Mouse (Mus musculus) G1E-ER4 (cell line): ENCODE measurements around the gene Vsir. TPM values are rescaled to one million over a fixed set of nuclear protein-coding genes. Genes with fewer than 3 reads are reported as not detected.

Experiments
- GATA1 ChIP-seq: IDR thresholded peaks from one replicate; pipeline ENCODE4 v1.8.0; 2012; ENCODE audit warnings: low read length, inconsistent platforms
- polyA plus RNA-seq: library from polyadenylated mRNA; stranded (reverse); fragments of >175 nt; gene quantifications from 2 replicates; pipeline ENCODE4 v1.2.3, GENCODE M21; 2012

Gene Vsir
- polyA plus RNA-seq, 1 experiment, result not detected

DNA sequence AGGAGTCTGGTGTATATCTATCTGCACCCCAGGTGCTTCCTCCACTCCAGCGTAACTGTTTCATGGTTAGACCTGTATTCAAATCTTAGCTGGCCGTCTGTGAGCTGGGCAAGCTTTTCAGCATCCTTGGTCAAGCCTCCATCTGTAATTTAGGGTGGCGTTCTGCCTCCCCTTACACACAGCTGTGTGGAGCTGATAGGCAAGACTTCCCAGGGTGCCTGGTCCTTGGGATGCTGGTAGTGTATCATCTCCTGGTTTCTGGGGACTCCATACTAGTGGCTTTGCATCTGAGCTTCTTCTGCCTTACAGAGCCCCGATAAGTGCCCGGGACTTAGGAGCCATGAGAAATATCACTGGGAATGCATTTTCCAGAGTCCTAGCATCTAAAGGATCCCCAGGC, 3.0 kb downstream of the Vsir start:
- no peak for TF ChIP-seq GATA1

DNA sequence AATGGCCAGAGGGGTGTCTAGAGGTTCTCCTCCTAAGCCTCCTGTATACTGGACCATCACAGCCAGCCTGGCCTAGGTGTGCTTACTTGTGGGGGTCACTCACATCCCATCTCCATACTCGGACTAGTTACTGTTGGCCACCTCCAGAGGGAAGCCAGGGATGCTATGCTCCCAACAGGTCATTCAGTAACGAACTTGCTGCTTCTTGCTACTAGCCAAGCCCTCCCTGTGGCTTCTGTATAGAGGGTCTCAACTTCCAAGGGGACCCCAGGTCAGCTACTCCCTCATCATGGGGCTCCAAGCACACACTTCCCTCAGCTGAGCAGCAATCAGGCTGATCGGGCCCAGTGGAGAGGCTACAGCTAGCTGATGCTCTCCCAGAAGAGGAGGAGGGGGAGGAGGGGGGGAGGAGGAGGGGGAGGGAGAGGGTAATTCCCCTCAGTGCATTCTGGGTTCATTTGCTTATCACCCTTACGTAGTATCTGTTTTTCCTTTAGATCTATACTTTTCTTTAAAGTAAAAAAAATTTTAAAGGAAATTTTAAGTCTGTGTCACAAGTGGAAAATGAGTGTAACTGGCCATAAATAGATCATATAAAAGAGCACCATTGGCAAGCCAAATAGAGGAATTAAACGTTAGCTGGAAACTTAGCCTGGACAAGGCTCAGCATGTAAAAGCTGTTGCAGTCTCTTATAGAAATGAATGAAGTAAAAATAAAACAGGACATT, 3.6 kb downstream of the Vsir start:
- no peak for TF ChIP-seq GATA1

DNA sequence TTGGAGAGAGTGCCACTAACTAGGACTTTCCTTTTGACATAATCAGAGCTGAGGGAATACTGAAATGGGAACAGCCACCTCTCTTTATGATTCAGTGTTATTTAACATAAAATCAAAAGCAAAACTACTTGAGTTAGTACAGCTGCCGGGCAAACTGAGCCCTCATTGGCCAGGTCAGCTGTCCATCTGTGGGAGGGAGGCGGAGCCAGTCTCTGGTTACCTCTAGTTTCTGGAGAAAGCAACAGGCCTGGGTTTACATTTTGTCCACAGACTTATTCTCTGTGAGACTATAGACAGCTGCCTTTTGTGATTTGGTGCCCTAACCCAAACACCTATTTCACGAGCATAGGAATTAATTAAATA, 4.1 kb downstream of the Vsir start:
- no peak for TF ChIP-seq GATA1

DNA sequence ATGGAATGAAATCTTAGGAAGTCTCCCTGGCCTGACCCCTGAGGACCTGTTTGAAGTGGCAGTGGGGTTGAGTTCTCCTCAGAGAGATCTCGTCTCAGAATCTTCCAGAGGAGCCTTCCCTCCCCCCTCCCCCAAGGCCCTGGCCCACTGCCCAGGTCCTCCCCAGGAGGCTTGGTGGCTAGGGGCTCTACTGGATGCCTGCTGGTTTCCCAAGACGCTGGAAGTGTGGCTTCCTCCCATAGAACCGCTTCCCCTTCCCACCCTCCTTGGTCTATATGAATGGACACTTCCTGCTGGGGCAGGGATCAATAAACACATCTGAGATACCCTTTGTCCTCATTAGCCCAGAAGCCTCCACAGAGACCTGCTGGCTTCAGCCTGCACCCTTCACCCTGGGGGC, 4.6 kb downstream of the Vsir start:
- no peak for TF ChIP-seq GATA1

DNA sequence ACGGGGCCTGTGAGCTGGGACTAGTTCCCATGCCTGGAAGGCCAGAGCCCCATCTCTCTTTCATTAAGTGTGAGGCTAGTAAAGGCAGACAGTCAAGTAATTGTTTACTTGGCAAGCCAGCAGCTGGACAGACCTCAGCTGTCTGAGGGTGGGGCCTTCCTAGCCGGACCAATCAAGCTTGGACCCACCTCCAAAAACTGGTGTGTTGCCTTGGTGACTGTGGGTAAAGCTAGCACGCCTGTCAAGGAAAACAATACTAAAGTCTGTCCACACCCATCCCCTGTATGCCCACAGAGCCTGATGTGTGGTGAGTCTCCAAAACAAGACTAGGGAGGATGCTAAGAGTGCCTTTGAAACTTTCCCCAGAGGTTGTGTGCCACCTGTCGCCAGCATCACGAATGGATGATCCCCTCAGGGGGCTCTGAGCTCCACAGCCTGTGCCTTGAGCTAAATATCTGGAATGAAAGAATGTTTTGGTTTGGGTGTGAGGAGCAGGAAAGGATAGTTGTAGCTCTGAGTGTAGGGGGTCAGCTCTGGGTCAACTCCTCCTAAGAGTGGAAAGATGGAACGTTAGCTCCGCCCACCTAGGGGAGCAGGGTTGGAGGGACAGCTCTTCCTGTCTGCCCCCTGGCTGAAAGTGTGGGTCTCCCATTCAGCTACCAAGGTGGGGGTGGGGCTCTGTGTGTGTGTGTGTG, 5.3 kb downstream of the Vsir start:
- TF ChIP-seq GATA1, result no peak

DNA sequence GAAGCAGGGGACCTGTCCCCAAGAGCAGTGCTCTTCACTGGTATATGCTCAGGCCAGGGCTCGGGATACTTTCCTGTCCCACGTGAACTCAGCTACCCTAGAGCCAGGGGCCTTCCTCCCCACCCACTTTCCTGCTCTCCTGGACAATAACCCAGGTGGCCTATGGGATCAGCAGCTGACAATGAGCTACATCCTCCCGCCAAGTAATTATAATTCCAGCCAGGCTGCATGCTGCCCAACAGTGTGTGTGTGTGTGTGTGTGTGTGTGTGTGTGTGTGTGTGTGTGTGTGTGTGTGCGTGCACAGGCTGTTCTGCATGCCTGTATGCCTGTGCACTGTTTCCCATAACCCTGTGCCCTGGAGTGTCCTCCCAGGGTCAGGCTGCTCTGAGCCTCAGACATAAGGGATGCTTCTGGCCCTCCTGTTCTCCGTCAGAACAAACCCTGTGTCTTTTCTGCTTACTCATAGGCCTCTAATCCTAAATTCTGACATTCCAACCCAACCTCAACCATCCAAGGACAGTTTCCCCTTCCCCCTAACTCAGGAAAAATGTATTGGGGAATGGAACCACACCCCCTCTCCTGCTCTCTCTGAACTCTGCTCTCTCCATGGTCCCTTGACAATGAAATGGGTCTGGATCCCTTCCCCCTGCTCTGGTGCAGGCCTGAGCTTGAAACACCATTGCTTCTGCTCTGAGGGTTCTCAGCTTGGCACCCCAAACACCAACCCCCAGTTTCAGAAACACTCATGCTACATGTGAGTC, 6.8 kb downstream of the Vsir start:
- no peak for TF ChIP-seq GATA1

DNA sequence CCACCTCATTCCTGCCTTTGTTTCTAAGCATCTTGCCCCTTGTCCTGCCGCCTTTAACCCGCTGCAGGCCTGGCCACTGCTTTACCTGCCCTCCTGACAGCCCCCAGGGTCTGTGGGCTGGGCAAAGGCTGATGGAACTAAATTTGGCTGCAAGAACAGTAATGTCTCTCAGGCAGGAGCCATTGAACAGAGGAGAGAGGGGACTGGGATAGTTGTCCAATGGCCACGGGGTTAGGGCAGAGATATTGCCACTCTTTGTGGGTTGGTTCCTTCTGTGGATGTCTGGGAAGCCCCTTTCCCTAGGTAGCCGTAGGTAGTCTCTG, 7.3 kb downstream of the Vsir start:
- no peak for TF ChIP-seq GATA1

DNA sequence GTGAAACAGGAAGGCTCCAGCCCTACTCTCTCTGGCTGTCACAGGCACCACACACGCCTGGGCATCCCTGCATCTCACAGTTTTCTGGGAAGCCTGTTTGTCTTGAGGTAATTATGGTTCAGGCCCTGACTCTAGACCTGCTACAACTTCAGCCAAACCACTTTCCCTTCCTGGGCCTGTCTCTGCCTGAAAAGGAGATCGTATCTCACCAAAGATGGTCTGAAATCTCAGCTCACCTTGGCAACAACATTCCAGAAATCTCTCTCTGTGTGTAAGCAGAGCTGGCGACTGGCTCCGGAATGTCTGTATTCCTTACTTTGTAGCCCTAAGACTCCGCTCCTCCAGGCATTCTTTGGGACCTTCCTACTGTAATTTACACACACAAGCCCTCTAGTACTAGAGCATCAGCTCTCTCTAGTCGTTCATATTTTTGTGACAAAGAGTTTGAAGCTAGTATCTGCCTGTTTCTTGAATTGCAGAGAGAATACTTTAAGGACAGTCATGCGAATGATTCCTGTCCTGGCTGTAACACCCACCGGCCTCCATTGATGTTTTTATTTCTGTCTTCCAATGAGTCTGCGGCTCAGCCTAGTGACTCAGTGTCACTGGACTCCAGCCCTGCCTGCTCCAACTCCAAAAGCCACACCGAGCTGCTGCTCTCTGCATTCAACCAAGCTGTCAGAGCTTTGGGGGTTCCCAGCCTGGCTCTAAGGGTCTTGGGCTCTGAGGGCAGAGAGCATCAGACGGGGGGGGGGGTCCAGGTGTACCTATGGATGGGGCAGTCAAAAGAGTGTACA, 8.4 kb downstream of the Vsir start:
- no peak for TF ChIP-seq GATA1

DNA sequence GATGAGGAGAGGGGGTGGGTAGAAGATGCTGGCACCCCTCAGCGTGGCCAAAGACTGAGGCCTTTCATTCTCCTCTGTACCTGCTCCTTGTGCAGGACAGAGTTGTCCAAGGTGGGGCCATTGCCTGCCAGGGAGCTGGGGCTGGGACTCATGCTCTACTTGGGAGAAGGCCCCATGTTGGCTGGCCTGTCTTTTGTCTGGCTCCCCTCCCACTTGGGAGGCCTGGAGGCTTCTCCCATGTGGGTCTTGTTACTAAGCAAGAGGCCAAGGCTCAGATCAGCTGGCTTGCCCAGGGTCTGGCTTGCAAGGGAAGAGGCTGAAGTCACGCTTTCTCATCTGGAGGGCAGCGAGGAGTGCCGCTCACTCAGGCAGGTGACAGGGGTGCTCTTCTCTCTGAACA, 10.8 kb downstream of the Vsir start:
- no peak for TF ChIP-seq GATA1

DNA sequence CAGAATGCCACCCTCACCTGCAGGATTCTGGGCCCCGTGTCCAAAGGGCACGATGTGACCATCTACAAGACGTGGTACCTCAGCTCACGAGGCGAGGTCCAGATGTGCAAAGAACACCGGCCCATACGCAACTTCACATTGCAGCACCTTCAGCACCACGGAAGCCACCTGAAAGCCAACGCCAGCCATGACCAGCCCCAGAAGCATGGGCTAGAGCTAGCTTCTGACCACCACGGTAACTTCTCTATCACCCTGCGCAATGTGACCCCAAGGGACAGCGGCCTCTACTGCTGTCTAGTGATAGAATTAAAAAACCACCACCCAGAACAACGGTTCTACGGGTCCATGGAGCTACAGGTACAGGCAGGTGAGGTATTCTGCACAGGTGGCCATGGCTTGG, 11.2 kb downstream of the Vsir start:
- TF ChIP-seq GATA1, result no peak

DNA sequence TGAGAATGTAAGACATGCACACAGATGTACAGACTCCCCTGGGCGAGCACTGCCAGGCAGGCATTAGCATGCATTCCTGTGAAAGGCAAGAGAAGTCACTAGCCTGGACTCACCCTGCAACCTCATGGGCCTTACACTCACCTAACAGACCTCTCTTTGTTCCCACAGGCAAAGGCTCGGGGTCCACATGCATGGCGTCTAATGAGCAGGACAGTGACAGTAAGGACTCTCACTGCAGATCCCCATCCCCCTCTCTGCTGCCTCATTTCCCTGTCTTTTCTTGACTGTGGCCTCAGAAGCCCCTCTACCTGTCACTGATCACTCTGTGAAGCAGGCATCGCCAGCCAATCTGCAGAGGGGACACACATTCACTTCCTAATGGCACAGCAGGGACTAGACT, 12.1 kb downstream of the Vsir start:
- TF ChIP-seq GATA1, result no peak

DNA sequence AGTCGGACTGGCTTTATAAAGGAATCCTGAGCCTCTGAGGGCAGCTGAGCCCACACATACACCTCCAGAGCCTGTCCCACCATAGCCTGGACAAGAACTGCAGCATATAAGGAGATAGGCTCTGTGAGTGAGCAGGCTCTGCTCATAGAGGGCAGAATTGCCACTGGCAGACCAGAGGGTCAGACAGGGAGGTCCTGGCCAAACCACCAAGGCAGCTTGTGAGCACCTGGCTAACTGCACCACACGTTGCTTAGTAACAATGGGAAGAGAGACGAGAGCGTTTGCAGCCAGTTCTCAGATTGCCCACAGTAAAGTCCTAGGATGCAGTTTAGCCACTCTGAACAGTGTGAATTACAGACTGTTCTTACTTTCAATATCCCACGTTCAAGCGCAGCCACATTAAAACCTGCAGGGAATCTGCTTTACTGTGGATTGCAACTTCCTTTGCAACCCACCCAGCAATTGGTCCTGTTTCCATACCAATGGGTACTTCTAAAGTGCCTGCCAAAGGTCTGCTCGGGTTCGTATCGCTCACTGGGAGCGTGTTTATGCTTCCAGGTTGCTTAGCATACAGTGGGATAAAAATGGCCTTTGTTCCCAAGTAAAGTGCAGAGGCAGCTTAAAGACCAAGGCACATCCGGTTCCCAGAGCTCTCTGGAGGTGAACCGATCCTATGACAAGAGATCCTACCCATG, 15.1 kb downstream of the Vsir start:
- TF ChIP-seq GATA1, result no peak

DNA sequence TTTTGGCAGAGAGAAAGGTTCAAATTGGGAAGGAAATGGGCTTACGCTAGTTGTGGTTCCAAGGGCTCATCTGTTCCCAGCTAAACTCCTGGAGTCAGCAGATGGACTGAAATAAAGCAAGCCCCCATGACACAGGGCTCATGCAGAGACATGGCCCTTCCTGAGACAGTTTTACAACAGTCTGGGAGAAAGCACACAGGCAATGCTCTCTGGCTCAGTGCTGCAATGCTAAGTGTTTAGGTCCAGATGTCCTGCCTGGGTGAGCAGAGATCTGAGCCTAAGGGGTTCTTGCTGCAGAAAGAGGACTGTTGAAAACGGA, 15.6 kb downstream of the Vsir start:
- TF ChIP-seq GATA1, result no peak

DNA sequence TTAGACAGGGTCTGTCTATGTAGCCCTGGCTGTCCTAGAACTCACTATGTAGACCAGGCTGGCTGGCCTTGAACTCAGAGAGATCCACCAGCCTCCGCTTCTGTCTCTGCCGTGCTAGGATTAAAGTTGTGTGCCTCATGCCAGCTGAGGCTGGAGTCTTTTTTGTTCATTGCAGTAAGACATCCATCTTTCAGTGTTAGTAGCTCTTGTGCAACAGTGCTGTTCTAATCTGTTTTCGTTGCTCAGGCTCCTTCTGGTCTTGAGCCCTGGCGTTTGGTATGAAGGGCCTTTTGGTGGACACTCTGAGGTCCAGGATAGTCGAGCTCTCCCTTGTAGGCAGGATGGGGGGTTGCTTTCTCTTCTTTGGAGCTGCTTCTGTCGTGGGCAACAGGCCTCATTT, 16.8 kb downstream of the Vsir start:
- TF ChIP-seq GATA1, result no peak

DNA sequence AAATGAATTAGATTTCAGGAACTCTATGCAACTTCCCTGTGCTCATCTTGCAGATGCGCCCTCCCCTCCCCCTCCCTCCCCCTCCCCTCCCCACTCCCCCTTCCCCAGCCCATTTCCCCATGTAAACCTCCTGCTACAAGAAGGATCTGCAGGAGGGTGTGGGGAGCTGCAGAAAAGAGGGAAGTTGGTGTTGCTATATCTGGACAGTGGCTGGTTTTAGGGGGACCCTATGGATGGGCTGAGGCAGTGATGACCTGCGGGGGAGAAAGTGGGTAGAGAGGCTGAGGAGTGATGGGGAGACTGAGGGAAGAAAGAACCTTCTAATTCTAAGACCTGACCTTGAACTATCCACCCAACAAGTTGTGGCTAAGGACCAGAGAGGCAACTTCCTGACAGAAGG, 20.5 kb downstream of the Vsir start:
- no peak for TF ChIP-seq GATA1

DNA sequence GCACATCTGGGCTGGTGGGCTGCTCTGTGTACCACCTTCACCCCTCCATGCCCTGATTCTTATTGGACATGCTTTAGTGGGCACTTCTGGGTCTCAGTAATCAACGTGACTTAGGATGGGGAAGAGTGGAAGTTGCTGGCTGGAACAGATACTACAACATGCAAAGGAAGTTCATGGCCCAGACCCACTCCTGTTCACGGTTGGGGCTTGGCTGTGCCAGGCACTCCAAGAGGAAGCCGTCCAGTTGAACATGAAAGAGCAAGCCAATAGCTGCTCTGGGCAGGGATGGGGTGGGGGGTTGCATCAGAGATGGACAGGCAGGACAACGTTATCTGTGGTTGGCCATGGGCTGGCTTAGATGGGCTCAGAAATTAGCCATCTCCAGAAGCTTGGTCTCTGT, 21.3 kb downstream of the Vsir start:
- TF ChIP-seq GATA1, result no peak
